Mouse (Mus musculus) embryonic facial prominence, embryonic 14.5 days (tissue): Measurements from ENCODE around the gene Borcs8. TPM values are rescaled to one million over a fixed set of nuclear protein-coding genes. Genes with fewer than 3 reads are reported as not detected.

Source experiments
- ATAC-seq: fragments of 200-750 bp; cut with Nextera tagmentation; 2 replicates; pipeline ENCODE4 v1.8.0; 2017; ENCODE audit warnings: low read depth, moderate number of reproducible peaks, moderate TSS enrichment
- DNase-seq: peaks from one replicate; pipeline ENCODE4 v3.0.0-alpha.2; 2015; ENCODE audit warnings: low spot score
- H3K27ac ChIP-seq: fragments of 300-500 bp; sonication (generic); replicated peaks from 2 replicates; pipeline ENCODE4 v1.5.1; 2014; ENCODE audit warnings: low read depth, mild to moderate bottlenecking, low read length, moderate library complexity
- H3K27me3 ChIP-seq: fragments of 300-500 bp; sonication (generic); replicated peaks from 2 replicates; pipeline ENCODE4 v1.6.1; 2014; ENCODE audit warnings: low read length; ENCODE audit not compliant: control insufficient read depth, insufficient read depth
- H3K36me3 ChIP-seq: fragments of 300-500 bp; sonication (generic); 2 replicates; pipeline ENCODE4 v1.6.1; 2014; ENCODE audit warnings: low read length, mixed read lengths; ENCODE audit not compliant: control insufficient read depth, insufficient read depth
- H3K4me1 ChIP-seq: fragments of 300-500 bp; sonication (generic); 2 replicates; pipeline ENCODE4 v1.6.1; 2014; ENCODE audit warnings: antibody characterized with exemption, low read length; ENCODE audit not compliant: control insufficient read depth, insufficient read depth
- H3K4me2 ChIP-seq: fragments of 300-500 bp; sonication (generic); 2 replicates; pipeline ENCODE4 v1.6.1; 2014; ENCODE audit warnings: low read depth, mild to moderate bottlenecking, low read length, moderate library complexity, mixed read lengths
- H3K4me3 ChIP-seq: fragments of 300-500 bp; sonication (generic); 2 replicates; pipeline ENCODE4 v1.5.1; 2014; ENCODE audit warnings: low read depth, mild to moderate bottlenecking, low read length
- H3K9ac ChIP-seq: fragments of 300-500 bp; sonication (generic); 2 replicates; pipeline ENCODE4 v1.6.1; 2014; ENCODE audit warnings: low read depth, mild to moderate bottlenecking, low read length, moderate library complexity, mixed read lengths
- H3K9me3 ChIP-seq: fragments of 300-500 bp; sonication (generic); 2 replicates; pipeline ENCODE4 v1.6.1; 2016; ENCODE audit warnings: low read length; ENCODE audit not compliant: control insufficient read depth
- WGBS: fragments of 180-500 bp; shearing (Covaris S2); extraction: QIAGEN DNeasy Blood & Tissue Kit; methylation state at CpG from one replicate; pipeline ENCODE4 v1.1.7; 2014; 5-methylcytosine and 5-hydroxymethylcytosine counted together
- polyA plus RNA-seq: library from polyadenylated mRNA; unstranded; fragments of >200 nt; fragmentation: Nextera tagmentation; extraction: Ambion mirVana; gene quantifications from 2 replicates; pipeline ENCODE4 v1.2.1, GENCODE M21; 2014

The Borcs8 gene
- polyA plus RNA-seq, 1 experiment from 2014 or later, result 45.1 TPM

- Histone ChIP-seq H3K9me3 (no peaks in the 10 kb centered on the region), H3K4me1 (0 out of 2 replicates have a peak, but pooled peaks cover 4% of the 10 kb centered on the region), H3K27ac (no peak overlapping the region), H3K4me2 (no peak overlapping the region), H3K4me3 (no peak overlapping the region), H3K9ac (no peak overlapping the region), H3K27me3 (peaks cover 75% of the 10 kb centered on the region), H3K36me3 (no peaks in the 10 kb centered on the region)
- ATAC-seq (peak; percentile 44; the same call in 1 of the 2 replicates), DNase-seq (no peak)
- WGBS, result 8% methylated on average over 43 of the region's 43 CpGs
Observed at GRCm38 (mm10) chr8:70112401-70113016, 26.8 kb upstream of the Borcs8 start.

- Histone ChIP-seq H3K4me2 (no peak overlapping the region), H3K36me3 (no peaks in the 10 kb centered on the region), H3K27ac (no peak overlapping the region), H3K9me3 (no peaks in the 10 kb centered on the region), H3K4me3 (no peak overlapping the region), H3K27me3 (peaks cover 95% of the 10 kb centered on the region), H3K4me1 (0 out of 2 replicates have a peak, but pooled peaks cover 4% of the 10 kb centered on the region), H3K9ac (no peak overlapping the region)
- no peak for DNase-seq
- 14% methylated on average over 6 of the region's 6 CpGs for WGBS
- no peak for ATAC-seq
Observed at GRCm38 (mm10) chr8:70114488-70114887, 24.8 kb upstream of the Borcs8 start.

- WGBS, result 69% methylated on average over 13 of the region's 13 CpGs
- Histone ChIP-seq H3K4me2 (no peak overlapping the region), H3K27ac (no peak overlapping the region), H3K36me3 (no peaks in the 10 kb centered on the region), H3K9ac (no peak overlapping the region), H3K4me1 (0 out of 2 replicates have a peak, but pooled peaks cover 4% of the 10 kb centered on the region), H3K9me3 (no peaks in the 10 kb centered on the region), H3K27me3 (peaks cover 98% of the 10 kb centered on the region), H3K4me3 (no peak overlapping the region)
- ATAC-seq (no peak), DNase-seq (no peak)
Observed at GRCm38 (mm10) chr8:70114892-70115291, 24.4 kb upstream of the Borcs8 start.

DNA sequence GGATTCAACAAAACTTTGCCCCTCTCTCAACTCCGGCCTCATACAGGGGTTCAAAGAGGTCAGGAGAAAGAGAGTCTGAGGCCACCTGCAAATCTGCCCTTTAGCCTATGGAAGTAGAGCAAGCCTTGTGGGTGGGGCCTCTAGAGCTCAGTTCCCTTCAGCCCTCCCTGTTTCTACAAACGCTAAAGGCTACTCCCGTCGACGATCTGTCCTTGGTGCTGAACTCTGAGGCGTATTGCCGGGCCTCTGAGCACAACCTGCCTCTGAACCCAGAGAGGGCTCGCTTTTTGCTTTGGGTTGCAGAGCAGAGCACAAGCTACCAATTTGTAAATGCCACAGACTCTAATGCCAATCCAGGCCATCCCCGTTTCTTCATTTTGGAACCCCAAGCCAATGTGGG lies 21.7 kb upstream of the Borcs8 start:
- H3K9ac ChIP-seq, result no peak overlapping the region
- no peaks in the 10 kb centered on the region for H3K4me1 ChIP-seq
- no peak overlapping the region for H3K27ac ChIP-seq
- peaks cover 78% of the 10 kb centered on the region for H3K27me3 ChIP-seq
- WGBS, result 7% methylated on average over 9 of the region's 9 CpGs
- H3K4me3 ChIP-seq, result no peak overlapping the region
- no peak overlapping the region for H3K4me2 ChIP-seq
- ATAC-seq (no peak), DNase-seq (peak; percentile 72)
- H3K36me3 ChIP-seq, result no peaks in the 10 kb centered on the region
- H3K9me3 ChIP-seq, result no peaks in the 10 kb centered on the region

DNA sequence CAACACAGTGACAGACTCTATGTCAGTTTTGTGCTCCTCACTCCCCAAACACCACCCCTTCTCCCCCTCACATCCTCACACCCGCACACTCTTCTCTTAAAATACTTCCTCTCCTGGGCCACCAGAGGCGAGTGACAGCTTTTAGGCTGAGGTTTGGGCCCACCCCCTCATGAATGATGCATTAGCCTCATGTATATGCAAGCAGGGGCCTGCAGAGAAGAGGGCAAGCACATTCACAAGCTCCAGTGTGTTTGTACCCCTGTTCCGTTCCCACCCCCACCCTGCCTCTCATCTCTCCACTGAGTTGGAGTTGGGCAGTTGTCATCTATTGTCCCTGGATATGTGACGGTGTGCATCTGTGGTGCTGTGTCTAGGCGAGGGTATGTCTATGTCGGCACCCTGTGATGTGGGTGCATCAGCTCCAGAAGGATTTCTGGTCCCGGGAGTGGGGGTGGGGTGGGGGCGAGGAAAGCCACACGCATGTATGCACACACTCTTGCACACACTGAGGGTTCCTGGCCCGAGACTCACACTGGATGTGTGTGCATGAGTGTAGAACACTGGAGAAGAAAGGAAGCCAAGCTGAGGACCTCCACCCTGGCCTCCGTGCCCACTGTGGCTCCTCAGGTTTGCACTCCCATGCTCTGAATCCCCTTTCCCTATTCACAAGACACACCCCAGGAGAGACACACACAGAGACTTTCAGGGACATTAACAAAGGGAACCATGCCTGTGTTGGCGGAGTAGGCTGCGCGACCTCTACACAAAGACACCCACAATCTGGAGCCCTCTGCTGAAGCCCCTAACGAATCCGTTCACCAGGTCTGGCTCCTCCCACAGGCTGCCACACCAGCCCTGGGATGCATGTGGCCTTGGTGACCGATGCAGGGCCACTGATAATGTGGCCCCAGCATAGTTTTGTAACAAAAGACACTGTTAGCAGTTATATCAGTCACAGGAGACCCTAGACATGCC lies 20.3 kb upstream of the Borcs8 start:
- DNase-seq (no peak), ATAC-seq (peak; percentile 28; the same call in 1 of the 2 replicates)
- Histone ChIP-seq H3K27me3 (peaks cover 64% of the 10 kb centered on the region), H3K4me3 (no peak overlapping the region; the same call in 1 of the 2 replicates), H3K9me3 (no peaks in the 10 kb centered on the region), H3K36me3 (no peaks in the 10 kb centered on the region), H3K27ac (no peak overlapping the region), H3K9ac (no peak overlapping the region), H3K4me2 (peak overlapping the region; percentile 6; the same call in 1 of the 2 replicates), H3K4me1 (no peaks in the 10 kb centered on the region)
- 10% methylated on average over 17 of the region's 17 CpGs for WGBS

- WGBS, result 1% methylated on average over 19 of the region's 19 CpGs
- Histone ChIP-seq H3K9ac (peak within 1 kb of the TSS; percentile 51), H3K4me2 (peak within 1 kb of the TSS; percentile 48)
Observed at GRCm38 (mm10) chr8:70120667-70121066, 18.6 kb upstream of the Borcs8 start, which contains the start of gene Ncan. Ncan (minus strand) TSS chr8:70120873.

GRCm38 (mm10) chr8:70122863-70123262 lies 16.4 kb upstream of the Borcs8 start:
- H3K4me2 ChIP-seq, result no peak overlapping the region
- DNase-seq (no peak), ATAC-seq (no peak)
- WGBS, result 58% methylated on average over 2 of the region's 2 CpGs
- H3K9ac ChIP-seq, result no peak overlapping the region
- H3K27me3 ChIP-seq, result peaks cover 28% of the 10 kb centered on the region
- H3K4me3 ChIP-seq, result no peak overlapping the region
- H3K4me1 ChIP-seq, result no peaks in the 10 kb centered on the region
- H3K36me3 ChIP-seq, result no peaks in the 10 kb centered on the region
- H3K27ac ChIP-seq, result no peak overlapping the region
- no peaks in the 10 kb centered on the region for H3K9me3 ChIP-seq

More at GRCm38 (mm10) chr8:70120667-70121066, 18.6 kb upstream of the Borcs8 start, which contains the start of gene Ncan:
- no peaks in the 10 kb centered on the region for H3K4me1 ChIP-seq
- no peak within 1 kb of the TSS for H3K27ac ChIP-seq
- ATAC-seq, result peak; percentile 65
- no peaks in the 10 kb centered on the region for H3K9me3 ChIP-seq
- DNase-seq, result peak; percentile 86
- peaks cover 47% of the 10 kb centered on the region for H3K27me3 ChIP-seq
- peak within 1 kb of the TSS; percentile 19 for H3K4me3 ChIP-seq
- no peaks in the 10 kb centered on the region for H3K36me3 ChIP-seq

DNA sequence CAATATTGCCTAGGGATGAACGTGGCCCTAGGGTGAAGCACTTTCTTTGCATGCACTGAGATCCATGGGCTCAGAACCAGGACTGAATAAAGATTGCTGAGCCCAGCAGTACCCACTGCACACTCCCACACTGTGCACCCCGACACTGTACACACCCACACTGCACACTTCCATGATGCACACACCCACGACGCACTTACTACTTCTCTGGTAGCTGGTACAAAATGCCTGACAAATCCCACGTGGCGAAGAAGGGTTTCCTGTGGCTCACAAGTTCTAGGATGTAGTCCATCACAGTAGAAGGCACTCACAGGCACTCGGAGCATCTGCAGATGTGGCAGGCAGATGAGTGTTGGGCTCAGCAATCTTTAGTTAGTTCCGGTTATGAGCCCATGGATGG lies 14.3 kb upstream of the Borcs8 start:
- no peaks in the 10 kb centered on the region for H3K4me1 ChIP-seq
- no peak for ATAC-seq
- 65% methylated on average over 8 of the region's 8 CpGs for WGBS

More for the DNA sequence above, 14.3 kb upstream of the Borcs8 start:
- no peak overlapping the region for H3K4me3 ChIP-seq
- H3K9me3 ChIP-seq, result no peaks in the 10 kb centered on the region
- DNase-seq, result no peak
- no peak overlapping the region for H3K4me2 ChIP-seq
- H3K9ac ChIP-seq, result no peak overlapping the region
- H3K36me3 ChIP-seq, result no peaks in the 10 kb centered on the region
- peaks cover 6% of the 10 kb centered on the region for H3K27me3 ChIP-seq
- H3K27ac ChIP-seq, result no peak overlapping the region
